Comparison of ENCODE assay signal across 10 mouse cellular contexts in the genomic region with DNA sequence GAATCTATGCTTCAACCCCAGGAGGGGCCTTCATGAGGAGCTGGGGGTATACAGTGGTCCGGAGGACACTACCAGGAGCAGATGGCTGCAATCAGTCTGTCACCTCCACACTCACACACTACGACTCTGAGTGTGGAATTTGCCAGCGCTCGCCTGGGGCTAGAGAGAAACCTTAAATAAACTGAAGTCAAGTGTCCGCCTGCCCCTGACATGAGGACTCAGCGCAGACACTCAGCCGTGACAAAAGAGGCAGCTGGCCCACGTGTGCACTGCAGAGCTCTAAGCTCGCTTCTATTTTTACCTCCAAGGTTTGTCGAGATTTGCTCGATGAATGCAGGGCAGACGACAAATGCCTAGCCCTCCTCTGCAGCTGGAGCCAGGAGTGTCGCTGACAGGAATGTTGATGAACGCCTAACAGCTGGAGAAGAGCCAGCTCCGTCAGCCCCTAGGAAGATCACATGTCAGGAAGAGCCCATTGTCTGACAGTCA. TPM values are rescaled to one million over a fixed set of nuclear protein-coding genes. Genes with fewer than 3 reads are reported as not detected.
DNase-seq lines count a peak whose midpoint lies in the region; ATAC-seq and TF ChIP-seq lines count a peak whose summit lies in the region.
"Had no signal": no experiment of that assay in that cellular context is flagged by ENCODE, and none has a peak within 500 bp of the region (broad histone marks: within the 10 kb centered on the region; RNA-seq: fewer than 3 reads in every experiment).

No protein-coding gene starts in this region.

- TF ChIP-seq CTCF in lung, embryonic 14.5 days (IDR thresholded peaks at IDR 0.05; ENCODE audit: low read depth) = no peak

- no peak overlapping the region for H3K9ac ChIP-seq in forebrain, embryonic 14.5 days (ENCODE audit: low read length)
- peak overlapping the region; percentile 33; the same call in 1 of the 2 replicates for H3K9ac ChIP-seq in hindbrain, embryonic 16.5 days (ENCODE audit: low read depth, low read length)
- H3K9ac ChIP-seq in lung, embryonic 14.5 days = peak overlapping the region; percentile 20; the same call in 1 of the 2 replicates
- H3K9ac ChIP-seq in stomach, embryonic 15.5 days = no peak overlapping the region

- intact Hi-C loops in gastrocnemius, postnatal 14 days (cut with DNase I; ENCODE audit: low total_unique reads) = no loop called here

- peak; percentile 72 for ATAC-seq in forebrain, embryonic 14.5 days
- peak; percentile 81 for ATAC-seq in hindbrain, embryonic 16.5 days
- ATAC-seq in lung, embryonic 14.5 days (ENCODE audit: insufficient read depth) = peak; percentile 89
- ATAC-seq in stomach, embryonic 15.5 days (ENCODE audit: insufficient read depth, low FRiP score, low read depth) = no peak; the same call in 1 of the 2 replicates

- peak overlapping the region; percentile 80 for H3K27ac ChIP-seq in forebrain, embryonic 14.5 days (ENCODE audit: low read depth, low read length)
- peak overlapping the region; percentile 65 for H3K27ac ChIP-seq in hindbrain, embryonic 16.5 days (ENCODE audit: low read depth, low read length)
- H3K27ac ChIP-seq in lung, embryonic 14.5 days (ENCODE audit: low read depth) = peak overlapping the region; percentile 67; the same call in 1 of the 2 replicates
- peak overlapping the region; percentile 46 for H3K27ac ChIP-seq in stomach, embryonic 15.5 days

- no peaks in the 10 kb centered on the region for H3K36me3 ChIP-seq in forebrain, embryonic 14.5 days (ENCODE audit: control insufficient read depth, insufficient read depth, low read length)
- H3K36me3 ChIP-seq in hindbrain, embryonic 16.5 days (ENCODE audit: control insufficient read depth, insufficient read depth, low read length) = no peaks in the 10 kb centered on the region
- no peaks in the 10 kb centered on the region for H3K36me3 ChIP-seq in lung, embryonic 14.5 days (ENCODE audit: insufficient read depth)
- H3K36me3 ChIP-seq in stomach, embryonic 15.5 days = no peaks in the 10 kb centered on the region
- H3K36me3 ChIP-seq: G1E had no signal

- peaks cover 5% of the 10 kb centered on the region; the same call in 1 of the 2 replicates for H3K4me1 ChIP-seq in forebrain, embryonic 14.5 days (ENCODE audit: control insufficient read depth, insufficient read depth, low read length)
- H3K4me1 ChIP-seq in hindbrain, embryonic 16.5 days (ENCODE audit: control insufficient read depth, insufficient read depth, low read depth, low read length) = peaks cover 19% of the 10 kb centered on the region
- H3K4me1 ChIP-seq in lung, embryonic 14.5 days (ENCODE audit: insufficient read depth) = peaks cover 16% of the 10 kb centered on the region
- H3K4me1 ChIP-seq in stomach, embryonic 15.5 days = peaks cover 21% of the 10 kb centered on the region

- no peak overlapping the region for H3K4me3 ChIP-seq in forebrain, embryonic 14.5 days (ENCODE audit: low read depth, low read length)
- H3K4me3 ChIP-seq in hindbrain, embryonic 16.5 days (ENCODE audit: low read length) = no peak overlapping the region
- no peak overlapping the region for H3K4me3 ChIP-seq in lung, embryonic 14.5 days (ENCODE audit: low read depth, low read length)
- no peak overlapping the region for H3K4me3 ChIP-seq in stomach, embryonic 15.5 days (replicated peaks)

- no peaks in the 10 kb centered on the region for H3K9me3 ChIP-seq in forebrain, embryonic 14.5 days (replicated peaks; ENCODE audit: control insufficient read depth, low read length)
- H3K9me3 ChIP-seq in hindbrain, embryonic 16.5 days (ENCODE audit: control insufficient read depth, low read length) = no peaks in the 10 kb centered on the region
- no peaks in the 10 kb centered on the region for H3K9me3 ChIP-seq in lung, embryonic 14.5 days (ENCODE audit: low read depth, low read length)
- H3K9me3 ChIP-seq in stomach, embryonic 15.5 days = no peaks in the 10 kb centered on the region
- H3K9me3 ChIP-seq: G1E had no signal

- WGBS in forebrain, embryonic 14.5 days = 42% methylated on average over 15 of the region's 15 CpGs
- WGBS in hindbrain, embryonic 16.5 days = 20% methylated on average over 15 of the region's 15 CpGs
- 0% methylated on average over 15 of the region's 15 CpGs for WGBS in lung, embryonic 14.5 days
- WGBS in stomach, embryonic 15.5 days = 13% methylated on average over 15 of the region's 15 CpGs

- 0 out of 2 replicates have a peak overlapping the region, but pooled peaks have one; percentile 5 for H3K4me2 ChIP-seq in forebrain, embryonic 14.5 days (ENCODE audit: low read length)
- H3K4me2 ChIP-seq in hindbrain, embryonic 16.5 days (ENCODE audit: low read length) = peak overlapping the region; percentile 37
- peak overlapping the region; percentile 52 for H3K4me2 ChIP-seq in lung, embryonic 14.5 days
- H3K4me2 ChIP-seq in stomach, embryonic 15.5 days = peak overlapping the region; percentile 37

- DNase-seq in gastrocnemius, postnatal 14 days = peak; percentile 56
- DNase-seq in gastrocnemius, adult 18-20 months (ENCODE audit: low spot score) = no peak
- peak; percentile 73 for DNase-seq in forebrain, embryonic 14.5 days (ENCODE audit: low spot score)
- peak; percentile 89 for DNase-seq in lung, embryonic 14.5 days
- DNase-seq in cerebellum, adult 8-10 months = no peak
- DNase-seq in thymus, postnatal 14 days = no peak

- no peaks in the 10 kb centered on the region for H3K27me3 ChIP-seq in forebrain, embryonic 14.5 days (replicated peaks; ENCODE audit: control insufficient read depth, insufficient read depth, low read length)
- no peaks in the 10 kb centered on the region for H3K27me3 ChIP-seq in hindbrain, embryonic 16.5 days (replicated peaks; ENCODE audit: control insufficient read depth, insufficient read depth, low read length)
- H3K27me3 ChIP-seq in lung, embryonic 14.5 days (ENCODE audit: insufficient read depth, low read length) = no peaks in the 10 kb centered on the region
- no peaks in the 10 kb centered on the region for H3K27me3 ChIP-seq in stomach, embryonic 15.5 days (replicated peaks)

RNA-seq across cellular contexts. Expression of gene Apol6, which starts 30.7 kb away (rescaled TPM):
- total RNA-seq in gastrocnemius, postnatal 14 days (2021) = 10 to 100 TPM; 23.4 to 33.2 TPM
- 10 to 100 TPM; 47.5 to 80.8 TPM for total RNA-seq in gastrocnemius, adult 18-20 months (2021)
- polyA plus RNA-seq in forebrain, embryonic 14.5 days (2014; fragmentation: Nextera tagmentation; extraction: Ambion mirVana) = not detected in 2 replicates
- not detected in 2 replicates for polyA plus RNA-seq in hindbrain, embryonic 16.5 days (2015; fragmentation: Nextera tagmentation; extraction: Ambion mirVana)
- polyA plus RNA-seq in lung, embryonic 14.5 days (2014; fragmentation: Nextera tagmentation; extraction: Ambion mirVana) = 0.09 and 0.12 TPM in 2 replicates
- polyA plus RNA-seq in stomach, embryonic 15.5 days (2015; fragmentation: Nextera tagmentation; extraction: Ambion mirVana) = not detected in 2 replicates
- total RNA-seq: hematopoietic stem cell, adult 5-6 weeks had no signal
- polyA plus RNA-seq: G1E had no signal

RNA-seq across cellular contexts. Expression of gene Mb, which starts 36.7 kb away (rescaled TPM):
- 1,000 to 10,000 TPM in 1 of 2 experiments, 100 to 1,000 TPM in 1; 840 to 1,154 TPM for total RNA-seq in gastrocnemius, postnatal 14 days (2021)
- 1,000 to 10,000 TPM; 5,214 to 6,251 TPM for total RNA-seq in gastrocnemius, adult 18-20 months (2021)
- 0.40 TPM in 1 of 2 replicates, not detected in the other for polyA plus RNA-seq in forebrain, embryonic 14.5 days (2014; fragmentation: Nextera tagmentation; extraction: Ambion mirVana)
- polyA plus RNA-seq in hindbrain, embryonic 16.5 days (2015; fragmentation: Nextera tagmentation; extraction: Ambion mirVana) = 0.71 and 0.81 TPM in 2 replicates
- 0.51 and 1.3 TPM in 2 replicates for polyA plus RNA-seq in lung, embryonic 14.5 days (2014; fragmentation: Nextera tagmentation; extraction: Ambion mirVana)
- 1.1 and 1.3 TPM in 2 replicates for polyA plus RNA-seq in stomach, embryonic 15.5 days (2015; fragmentation: Nextera tagmentation; extraction: Ambion mirVana)
- total RNA-seq: G1E; hematopoietic stem cell, adult 5-6 weeks had no signal
- polyA plus RNA-seq: G1E had no signal

Comparison
In these comparisons a context has a peak if more than half of its experiments do, and no peak if none do; other contexts are left out.
1. DNase-seq: peak in gastrocnemius, postnatal 14 days (single experiment), forebrain, embryonic 14.5 days (single experiment) and lung, embryonic 14.5 days (single experiment); none in gastrocnemius, adult 18-20 months (single experiment), cerebellum, adult 8-10 months (single experiment) and thymus, postnatal 14 days (single experiment).
2. H3K9ac ChIP-seq: peak in hindbrain, embryonic 16.5 days (single experiment) and lung, embryonic 14.5 days (single experiment); none in forebrain, embryonic 14.5 days (single experiment) and stomach, embryonic 15.5 days (single experiment).
3. Peak in every context shown above with its lines, with median percentiles within 50 percentile points of each other: H3K27ac ChIP-seq and H3K4me2 ChIP-seq.